Mouse (Mus musculus): ENCODE measurements around the gene Arhgdig. TPM values are rescaled to one million over a fixed set of nuclear protein-coding genes. Genes with fewer than 3 reads are reported as not detected.

Gene Arhgdig
- total RNA-seq (2014; rRNA removed) (280 and 290 TPM in 2 replicates), polyA plus RNA-seq (2015; fragmentation: Nextera tagmentation; extraction: Ambion mirVana) (376 and 384 TPM in 2 replicates)

DNA sequence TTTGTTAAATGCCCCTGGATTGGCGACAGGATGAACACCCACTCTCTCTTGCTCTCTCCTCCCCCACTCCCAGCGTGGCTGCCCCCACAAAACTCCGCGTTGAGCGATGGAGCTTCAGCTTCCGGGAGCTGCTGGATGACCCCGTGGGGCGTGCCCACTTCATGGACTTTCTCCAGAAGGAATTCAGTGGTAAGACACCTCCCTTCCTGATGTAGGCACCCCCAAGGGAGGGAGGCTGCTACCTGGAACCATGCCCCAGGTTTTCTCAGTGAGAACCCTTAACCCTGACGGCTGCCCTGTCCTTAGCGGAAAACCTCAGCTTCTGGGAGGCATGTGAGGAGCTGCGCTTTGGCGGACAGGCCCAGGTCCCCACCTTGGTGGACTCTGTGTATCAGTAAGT lies at the start of gene Arhgdig:
TSS of gene Arhgdig (minus strand) at position 101 of the 400 bp plus-strand sequence.
- Histone ChIP-seq H3K27me3 (ENCODE audit: insufficient read depth, low read length) (peaks cover 3% of the 10 kb centered on the region; the same call in 1 of the 2 replicates), H3K9ac (replicated peaks; ENCODE audit: low read length) (no peak within 1 kb of the TSS), H3K4me1 (ENCODE audit: insufficient read depth, low read length) (no peaks in the 10 kb centered on the region), H3K4me3 (ENCODE audit: low read length) (no peak within 1 kb of the TSS), H3K9me3 (ENCODE audit: low read length) (no peaks in the 10 kb centered on the region), H3K4me2 (ENCODE audit: low read depth, low read length) (no peak within 1 kb of the TSS), H3K36me3 (ENCODE audit: insufficient read depth, low read length) (no peaks in the 10 kb centered on the region), H3K27ac (no peak within 1 kb of the TSS)
- no peak for TF ChIP-seq CTCF (IDR thresholded peaks at IDR 0.05; ENCODE audit: low read depth)
- no peak for ATAC-seq
- WGBS: 90% methylated on average over 12 of the region's 12 CpGs
- no peak for DNase-seq (ENCODE audit: low spot score)

- Histone ChIP-seq H3K27me3 (ENCODE audit: insufficient read depth, low read length) (no peaks in the 10 kb centered on the region), H3K9me3 (ENCODE audit: low read length) (no peaks in the 10 kb centered on the region), H3K36me3 (ENCODE audit: insufficient read depth, low read length) (peaks cover 21% of the 10 kb centered on the region; the same call in 1 of the 2 replicates), H3K27ac (no peak overlapping the region), H3K4me3 (ENCODE audit: low read length) (no peak overlapping the region), H3K4me1 (ENCODE audit: insufficient read depth, low read length) (peaks cover 10% of the 10 kb centered on the region), H3K9ac (replicated peaks; ENCODE audit: low read length) (no peak overlapping the region), H3K4me2 (ENCODE audit: low read depth, low read length) (no peak overlapping the region)
- TF ChIP-seq CTCF (IDR thresholded peaks at IDR 0.05; ENCODE audit: low read depth): no peak
- DNase-seq (ENCODE audit: low spot score) (no peak), ATAC-seq (no peak)
- WGBS: 95% methylated on average over 7 of the region's 7 CpGs
Observed at GRCm38 (mm10) chr17:26255313-26255712, 47.7 kb upstream of the Arhgdig start.

GRCm38 (mm10) chr17:26253399-26253798 lies 45.8 kb upstream of the Arhgdig start:
- Histone ChIP-seq H3K4me2 (ENCODE audit: low read depth, low read length) (peak overlapping the region; percentile 88), H3K4me3 (ENCODE audit: low read length) (peak overlapping the region; percentile 97), H3K9ac (replicated peaks; ENCODE audit: low read length) (peak overlapping the region; percentile 96), H3K27ac (peak overlapping the region; percentile 99), H3K36me3 (ENCODE audit: insufficient read depth, low read length) (peaks cover 11% of the 10 kb centered on the region; the same call in 1 of the 2 replicates), H3K4me1 (ENCODE audit: insufficient read depth, low read length) (peaks cover 10% of the 10 kb centered on the region), H3K9me3 (ENCODE audit: low read length) (no peaks in the 10 kb centered on the region), H3K27me3 (ENCODE audit: insufficient read depth, low read length) (no peaks in the 10 kb centered on the region)
- DNase-seq (ENCODE audit: low spot score): peak; percentile 9
- 0% methylated on average over 24 of the region's 24 CpGs for WGBS
- TF ChIP-seq CTCF (IDR thresholded peaks at IDR 0.05; ENCODE audit: low read depth): no peak
- peak; percentile 25 for ATAC-seq

GRCm38 (mm10) chr17:26252539-26253251 lies 45.1 kb upstream of the Arhgdig start, which contains the start of gene Luc7l:
Luc7l (plus strand) TSS chr17:26252896.
- peaks cover 10% of the 10 kb centered on the region for H3K4me1 ChIP-seq (ENCODE audit: insufficient read depth, low read length)
- H3K36me3 ChIP-seq (ENCODE audit: insufficient read depth, low read length): peaks cover 8% of the 10 kb centered on the region; the same call in 1 of the 2 replicates
- peak within 1 kb of the TSS; percentile 88 for H3K4me2 ChIP-seq (ENCODE audit: low read depth, low read length)
- H3K27me3 ChIP-seq (ENCODE audit: insufficient read depth, low read length): no peaks in the 10 kb centered on the region
- under 1% methylated on average over 43 of the region's 43 CpGs for WGBS
- TF ChIP-seq CTCF (IDR thresholded peaks at IDR 0.05; ENCODE audit: low read depth): no peak
- no peaks in the 10 kb centered on the region for H3K9me3 ChIP-seq (ENCODE audit: low read length)
- peak within 1 kb of the TSS; percentile 99 for H3K27ac ChIP-seq
- H3K4me3 ChIP-seq (ENCODE audit: low read length): peak within 1 kb of the TSS; percentile 97
- peak; percentile 96 for DNase-seq (ENCODE audit: low spot score)
- ATAC-seq: peak; percentile 97
- H3K9ac ChIP-seq (replicated peaks; ENCODE audit: low read length): peak within 1 kb of the TSS; percentile 96

DNA sequence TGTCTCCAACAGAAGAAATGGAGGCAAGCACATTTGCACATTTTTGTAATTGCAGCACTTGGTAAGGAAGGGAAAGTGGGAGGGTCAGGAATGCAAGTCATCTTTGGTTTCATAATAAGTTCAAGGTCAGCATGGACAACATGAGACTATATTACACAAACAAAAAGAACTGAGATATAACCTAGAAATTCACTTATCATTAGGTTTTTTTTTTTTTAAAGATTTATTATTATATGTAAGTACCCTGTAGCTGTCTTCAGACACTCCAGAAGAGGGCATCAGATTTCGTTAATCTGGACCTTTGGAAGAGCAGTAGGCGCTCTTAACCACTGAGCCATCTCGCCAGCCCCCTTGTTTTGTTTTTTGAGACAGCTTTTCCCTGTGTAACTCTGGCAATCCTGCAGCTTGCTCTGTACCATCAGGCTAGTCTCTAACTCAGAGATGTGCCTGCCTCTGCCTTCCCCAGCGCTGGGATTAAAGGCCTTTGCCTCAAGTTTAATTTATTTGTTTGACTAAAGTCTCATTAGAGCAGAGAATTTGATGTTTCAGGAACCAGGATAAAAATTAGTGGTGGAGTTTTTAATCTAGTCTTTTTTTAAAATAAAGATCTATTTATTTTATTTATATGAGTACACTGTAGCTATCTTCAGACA lies 44.4 kb upstream of the Arhgdig start:
- Histone ChIP-seq H3K4me2 (ENCODE audit: low read depth, low read length) (peak overlapping the region; percentile 88), H3K4me3 (ENCODE audit: low read length) (peak overlapping the region; percentile 97), H3K27me3 (ENCODE audit: insufficient read depth, low read length) (no peaks in the 10 kb centered on the region), H3K4me1 (ENCODE audit: insufficient read depth, low read length) (peaks cover 10% of the 10 kb centered on the region), H3K9me3 (ENCODE audit: low read length) (no peaks in the 10 kb centered on the region), H3K9ac (replicated peaks; ENCODE audit: low read length) (peak overlapping the region; percentile 96; the same call in 1 of the 2 replicates), H3K36me3 (ENCODE audit: insufficient read depth, low read length) (peaks cover 3% of the 10 kb centered on the region; the same call in 1 of the 2 replicates), H3K27ac (peak overlapping the region; percentile 99)
- ATAC-seq: no peak
- WGBS: 54% methylated on average over 4 of the region's 4 CpGs
- no peak for DNase-seq (ENCODE audit: low spot score)
- TF ChIP-seq CTCF (IDR thresholded peaks at IDR 0.05; ENCODE audit: low read depth): no peak

GRCm38 (mm10) chr17:26244101-26244841 lies 36.7 kb upstream of the Arhgdig start, which contains the start of gene Fam234a:
Fam234a (minus strand) TSS chr17:26244242.
- Histone ChIP-seq H3K4me3 (ENCODE audit: low read length) (peak within 1 kb of the TSS; percentile 57), H3K27me3 (ENCODE audit: insufficient read depth, low read length) (no peaks in the 10 kb centered on the region), H3K9me3 (ENCODE audit: low read length) (no peaks in the 10 kb centered on the region), H3K4me1 (ENCODE audit: insufficient read depth, low read length) (no peaks in the 10 kb centered on the region), H3K27ac (peak within 1 kb of the TSS; percentile 74), H3K4me2 (ENCODE audit: low read depth, low read length) (peak within 1 kb of the TSS; percentile 75), H3K36me3 (ENCODE audit: insufficient read depth, low read length) (no peaks in the 10 kb centered on the region), H3K9ac (replicated peaks; ENCODE audit: low read length) (peak within 1 kb of the TSS; percentile 72)
- TF ChIP-seq CTCF (IDR thresholded peaks at IDR 0.05; ENCODE audit: low read depth): no peak
- 6% methylated on average over 33 of the region's 33 CpGs for WGBS
- DNase-seq (ENCODE audit: low spot score): peak; percentile 98
- ATAC-seq: peak; percentile 98

Data from hindbrain, postnatal 0 days (tissue).